Mouse (Mus musculus) urinary bladder, postnatal 25 days (tissue): ENCODE results near the gene Bckdk.
"Not testable (repeated sequence)": the region's sequence is repeated elsewhere in the genome, so short reads cannot be mapped to it uniquely, and the experiment has no call there.

ENCODE experiments used
- DNase-seq: peaks from one replicate; pipeline ENCODE4 v3.0.0; 2022; ENCODE audit warnings: low spot score

The Bckdk gene

GRCm38 (mm10) chr7:127931351-127932135 is 27.7 kb downstream of the Bckdk start:
- DNase-seq: no peak

- no peak for DNase-seq
These were observed 28.6 kb downstream of the Bckdk start for GRCm38 (mm10) chr7:127932273-127933031.

- no peak for DNase-seq
These were observed 30.2 kb downstream of the Bckdk start for GRCm38 (mm10) chr7:127934075-127934474.

GRCm38 (mm10) chr7:127935028-127935722 is 31.3 kb downstream of the Bckdk start:
- DNase-seq: peak; percentile 95

- DNase-seq: no peak
These were observed 31.9 kb downstream of the Bckdk start for GRCm38 (mm10) chr7:127935748-127936159.

GRCm38 (mm10) chr7:127936216-127936884 is 32.5 kb downstream of the Bckdk start:
- no peak for DNase-seq

- DNase-seq: not testable (repeated sequence)
These were observed 38.2 kb downstream of the Bckdk start for GRCm38 (mm10) chr7:127942097-127942496.

- no peak for DNase-seq
These were observed 40.7 kb downstream of the Bckdk start for GRCm38 (mm10) chr7:127944614-127945013.

GRCm38 (mm10) chr7:127946470-127947023 is 42.7 kb downstream of the Bckdk start, which contains the start of gene Prss36:
Prss36 (minus strand) TSS chr7:127946725.
- no peak for DNase-seq

GRCm38 (mm10) chr7:127952864-127953581 is 49.1 kb downstream of the Bckdk start:
- no peak for DNase-seq

GRCm38 (mm10) chr7:127959364-127959763 is 55.5 kb downstream of the Bckdk start:
- DNase-seq: no peak
